Mouse (Mus musculus) testis, adult 10 weeks (tissue): ENCODE results near the gene Usp33. TPM values are rescaled to one million over a fixed set of nuclear protein-coding genes. Genes with fewer than 3 reads are reported as not detected.

ENCODE experiments used
- polyA plus RNA-seq: library from polyadenylated mRNA; stranded (reverse); fragments of 350-450 nt; fragmentation: Illumina TruSeq; extraction: RNeasy Lipid Tissue Mini Kit (QIAGEN cat#74804); gene quantifications from one replicate; pipeline ENCODE4 v1.2.3, GENCODE M21; 2014; ENCODE audit warnings: low read depth, low replicate concordance

Usp33 gene
- polyA plus RNA-seq = 25.8 TPM

GRCm38 (mm10) chr3:152345732-152346632 lies at the start of gene Usp33:
Gene Usp33, plus strand, starts transcription at chr3:152346478.

GRCm38 (mm10) chr3:152339862-152340557 lies 6.3 kb upstream of the Usp33 start, which contains the start of gene Miga1:
Gene Miga1, minus strand, starts transcription at chr3:152340407.

GRCm38 (mm10) chr3:152395350-152396277 lies 49.3 kb downstream of the Usp33 start, which contains the start of gene Zzz3:
Gene Zzz3, plus strand, starts transcription at chr3:152395473.

Other genes starting within 250 kb of the Usp33 start
- 10.8 TPM for gene Gipc2, start 180.2 kb upstream of the Usp33 start, polyA plus RNA-seq
- 466 TPM for gene Dnajb4, start 136.2 kb upstream of the Usp33 start, polyA plus RNA-seq
- 122 TPM for gene Fubp1, start 136.1 kb upstream of the Usp33 start, polyA plus RNA-seq
- 49.9 TPM for gene Nexn, start 80.1 kb upstream of the Usp33 start, polyA plus RNA-seq
- 7.4 TPM for gene Miga1, start 6.1 kb upstream of the Usp33 start, polyA plus RNA-seq
- gene Zzz3, start 49.0 kb downstream of the Usp33 start, polyA plus RNA-seq = 52.4 TPM